Mouse (Mus musculus) cerebellum, adult (tissue): Measurements from ENCODE around the gene Myo3b.
"Not testable (repeated sequence)": the region's sequence is repeated elsewhere in the genome, so short reads cannot be mapped to it uniquely, and the experiment has no call there.

ENCODE experiments used
- ATAC-seq: cut with Nextera tagmentation; 2 replicates; pipeline ENCODE4 v1.9.2; 2017; ENCODE audit warnings: mild to moderate bottlenecking, moderate library complexity, mixed read lengths; ENCODE audit not compliant: insufficient number of reproducible peaks, low FRiP score, low TSS enrichment

The Myo3b gene

GRCm38 (mm10) chr2:70177709-70178030, 138.7 kb downstream of the Myo3b start:
- no peak for ATAC-seq

DNA sequence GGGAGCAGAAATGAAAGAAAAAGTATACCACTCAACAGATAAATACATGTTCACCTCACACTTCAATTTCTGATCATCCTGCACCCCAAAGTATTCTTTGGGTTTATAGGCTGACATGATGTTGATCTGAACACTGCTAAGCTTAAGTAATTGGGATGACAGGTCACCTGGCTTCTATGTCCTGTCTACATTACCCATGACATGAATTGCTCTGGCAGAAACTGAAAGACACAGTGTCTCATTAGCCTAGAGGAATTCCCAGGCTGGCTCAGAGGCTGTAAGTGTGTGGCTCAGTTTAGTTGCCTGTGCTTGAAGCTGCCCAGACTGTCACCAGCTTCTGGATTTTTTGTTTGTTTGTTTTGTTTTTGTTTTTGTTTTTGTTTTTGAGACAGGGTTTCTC, 139.3 kb downstream of the Myo3b start:
- no peak for ATAC-seq

- no peak for ATAC-seq
These were observed 143.3 kb downstream of the Myo3b start for GRCm38 (mm10) chr2:70182150-70182670.

- no peak for ATAC-seq
These were observed 148.1 kb downstream of the Myo3b start for GRCm38 (mm10) chr2:70187040-70187439.

DNA sequence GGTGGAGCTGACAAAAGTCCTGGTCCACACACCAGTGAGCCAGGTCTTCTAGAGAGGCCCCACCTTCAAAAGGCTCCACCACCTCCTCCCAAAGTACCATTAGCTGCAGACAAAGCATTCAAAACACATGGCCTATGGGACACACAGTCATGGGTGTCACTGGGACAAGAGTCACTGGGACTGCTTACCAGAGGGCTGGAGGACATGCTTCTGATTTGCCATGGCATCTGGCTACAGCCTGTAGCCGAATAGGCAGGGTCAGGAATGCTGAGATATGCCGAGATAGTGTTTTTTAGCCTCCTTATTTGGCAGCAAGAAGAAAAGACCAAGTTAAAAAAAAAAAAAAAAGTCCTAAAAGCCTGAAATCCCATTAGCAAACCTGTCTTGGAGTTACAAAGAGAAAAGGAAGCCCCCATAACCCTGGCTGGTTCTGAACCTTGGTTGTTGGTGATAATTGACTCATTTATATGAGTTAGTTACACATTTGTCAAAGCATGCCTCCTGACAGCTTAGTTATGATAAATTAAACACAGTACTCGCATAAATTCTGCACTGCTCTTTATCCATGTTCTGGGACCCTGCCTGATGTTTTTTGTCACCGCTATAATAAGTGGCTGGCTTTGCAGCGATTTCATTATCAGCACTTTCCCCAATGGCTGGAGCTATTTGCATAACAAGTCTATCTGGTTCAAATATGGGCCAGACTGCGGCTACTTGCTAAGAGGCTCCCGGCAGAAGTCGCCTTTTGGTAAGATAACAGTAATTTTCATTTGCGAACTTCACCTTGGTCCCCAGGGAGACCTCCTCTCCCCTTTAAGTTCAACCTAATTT, 156.7 kb downstream of the Myo3b start:
- ATAC-seq = no peak

DNA sequence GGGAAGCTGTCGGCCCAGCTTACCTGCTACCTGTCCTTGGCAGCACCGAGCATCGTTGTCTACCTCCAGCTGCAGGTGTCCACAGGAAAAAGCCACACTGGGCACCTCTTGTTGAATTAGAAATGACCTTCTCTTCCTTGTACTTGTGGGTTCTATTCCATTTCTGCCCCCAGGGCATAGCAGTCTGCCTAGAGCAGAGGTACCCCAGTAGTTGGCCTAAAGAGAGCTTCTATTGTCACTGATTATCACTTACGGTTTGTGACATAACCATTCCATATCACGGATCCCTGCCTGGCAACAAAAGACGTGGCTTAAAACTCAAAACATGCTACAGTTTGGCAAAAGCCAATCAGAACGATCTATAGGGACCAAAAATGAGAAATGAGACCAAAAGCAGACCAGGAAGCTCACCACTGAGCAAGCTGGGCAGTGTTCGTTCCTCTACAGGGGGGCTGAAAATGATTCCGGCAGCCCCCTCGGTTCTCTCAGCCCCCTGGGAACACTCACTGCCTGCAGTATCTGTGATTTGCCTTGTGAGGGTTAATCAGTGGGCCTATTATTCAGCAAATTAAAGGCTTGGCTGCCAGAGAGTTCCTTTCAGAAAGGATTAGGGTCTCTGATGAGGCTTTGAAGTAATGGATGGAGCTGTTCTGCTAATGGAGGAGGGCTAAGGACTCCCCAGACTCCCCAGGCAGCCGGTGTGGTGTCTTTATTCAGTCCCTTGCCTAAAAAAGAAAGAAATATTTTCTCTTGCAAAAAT, 163.1 kb downstream of the Myo3b start:
- no peak for ATAC-seq

GRCm38 (mm10) chr2:70202578-70203167, 163.7 kb downstream of the Myo3b start:
- no peak for ATAC-seq

DNA sequence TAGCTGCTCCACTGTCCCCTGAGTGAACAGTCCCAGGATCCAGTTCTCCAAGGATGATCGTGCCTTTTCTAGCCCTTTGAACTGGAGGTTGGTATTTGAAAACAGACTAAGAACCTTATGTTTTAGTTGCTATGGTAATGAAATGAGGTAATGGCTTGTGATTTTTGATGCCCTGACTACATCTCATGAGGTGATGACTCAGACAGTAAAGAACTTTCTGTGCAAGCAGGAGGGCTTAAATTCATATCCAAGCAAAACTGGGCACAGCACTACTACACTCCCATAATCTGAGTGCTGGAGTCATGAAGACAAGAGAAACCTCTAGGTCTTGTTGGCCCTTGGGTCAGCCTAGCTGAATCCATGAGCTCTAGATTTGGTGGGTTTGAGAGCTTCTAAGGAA, 169.5 kb downstream of the Myo3b start:
- ATAC-seq = no peak

DNA sequence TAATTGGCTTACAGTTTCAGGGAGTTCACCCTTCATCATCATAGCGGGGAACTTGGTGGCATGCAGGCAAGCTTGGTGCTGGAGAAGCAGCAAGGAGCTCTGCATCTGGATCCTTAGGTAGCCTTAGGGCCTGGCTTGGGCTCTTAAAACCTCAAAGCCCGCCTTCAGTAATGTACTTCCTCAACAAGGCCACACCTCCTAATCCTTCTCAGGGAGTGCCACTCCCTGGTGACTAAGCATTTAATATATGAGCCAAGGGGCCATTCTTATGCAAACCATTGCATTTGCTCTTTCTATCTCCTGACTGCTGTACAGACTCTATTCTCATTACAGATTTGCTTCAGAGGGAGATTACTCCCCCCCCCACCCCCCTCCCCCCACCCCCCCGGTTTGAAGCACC, 170.9 kb downstream of the Myo3b start:
- no peak for ATAC-seq

DNA sequence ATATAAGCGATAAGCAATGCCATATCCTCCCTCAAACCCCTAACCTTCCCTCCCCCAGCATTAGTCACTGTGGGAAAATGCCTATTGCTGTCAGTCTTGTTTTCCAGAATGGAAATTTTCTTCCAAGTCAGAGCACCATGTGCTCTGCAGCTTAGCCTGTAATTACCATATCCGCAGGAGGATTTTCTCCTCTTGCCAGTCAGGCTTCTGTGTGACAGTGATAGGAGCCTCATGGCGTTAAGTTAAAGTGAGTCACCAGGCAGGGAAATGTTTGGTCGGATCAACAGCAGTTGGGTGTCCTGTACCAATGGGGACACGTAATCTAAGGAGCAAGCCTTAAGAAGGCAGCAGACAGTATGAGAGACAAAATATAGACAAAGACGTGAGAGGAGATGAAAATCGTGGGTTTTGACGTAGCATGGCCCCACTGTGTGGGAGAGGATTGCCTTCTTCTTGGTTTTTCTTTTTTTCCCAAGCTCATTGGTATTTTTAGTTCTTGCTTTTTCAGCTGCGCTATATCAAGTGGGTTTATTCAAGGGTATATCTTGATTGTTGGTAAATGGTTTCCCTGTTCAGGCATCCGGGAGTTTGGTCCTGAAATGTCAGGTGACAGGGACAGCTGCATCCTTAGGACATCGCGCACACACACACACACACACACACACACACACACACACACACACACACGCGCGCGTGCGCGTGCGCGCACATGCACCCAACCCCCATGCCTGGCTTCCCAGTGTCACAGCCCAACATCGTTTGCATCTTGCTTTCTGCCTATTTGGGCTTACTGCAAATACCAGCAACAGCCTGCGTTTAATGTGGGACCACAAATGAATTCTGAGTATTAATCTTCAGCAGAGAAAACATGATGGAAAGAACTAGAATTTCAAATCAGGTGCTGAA, 171.8 kb downstream of the Myo3b start:
- no peak for ATAC-seq

DNA sequence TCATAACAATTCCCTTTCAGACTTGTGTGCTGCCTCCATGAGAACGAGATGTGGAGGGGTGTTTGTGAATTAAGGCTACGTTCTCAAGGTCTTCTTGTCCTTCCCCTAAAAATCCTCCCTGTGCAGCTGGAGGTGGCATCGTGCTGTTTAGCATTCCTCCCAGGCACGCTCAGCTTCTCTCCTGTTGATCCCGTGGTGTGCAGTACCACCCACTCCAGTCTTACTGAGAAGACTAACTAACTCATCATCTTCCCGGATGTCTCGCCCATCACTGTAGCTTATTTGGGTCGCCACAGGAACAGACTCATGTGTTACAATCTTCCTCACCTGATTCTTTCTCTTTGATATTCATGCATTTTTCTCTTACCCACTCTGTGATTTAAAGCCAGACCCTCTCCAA, 175.5 kb downstream of the Myo3b start:
- no peak for ATAC-seq

DNA sequence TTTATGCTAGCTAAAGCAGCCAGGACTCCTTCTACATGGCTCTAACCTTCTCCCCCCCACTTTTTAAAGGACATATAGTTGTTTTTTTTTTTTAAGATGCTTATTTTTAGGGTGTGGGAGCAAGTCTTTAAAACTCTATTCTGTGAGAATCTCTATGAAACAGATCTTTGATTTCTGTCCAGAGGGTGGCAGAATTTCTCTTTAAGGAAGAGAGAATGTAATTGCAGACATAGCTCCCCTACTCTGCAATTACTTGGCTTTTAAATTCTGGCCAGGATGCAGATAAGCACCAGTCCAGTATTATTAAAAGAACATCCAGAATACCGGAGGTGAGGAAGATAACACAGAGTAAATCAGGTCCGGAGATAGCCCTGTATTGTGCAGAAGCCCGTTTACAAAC, 178.9 kb downstream of the Myo3b start:
- ATAC-seq = no peak

GRCm38 (mm10) chr2:70218469-70218868, 179.5 kb downstream of the Myo3b start:
- ATAC-seq = no peak

DNA sequence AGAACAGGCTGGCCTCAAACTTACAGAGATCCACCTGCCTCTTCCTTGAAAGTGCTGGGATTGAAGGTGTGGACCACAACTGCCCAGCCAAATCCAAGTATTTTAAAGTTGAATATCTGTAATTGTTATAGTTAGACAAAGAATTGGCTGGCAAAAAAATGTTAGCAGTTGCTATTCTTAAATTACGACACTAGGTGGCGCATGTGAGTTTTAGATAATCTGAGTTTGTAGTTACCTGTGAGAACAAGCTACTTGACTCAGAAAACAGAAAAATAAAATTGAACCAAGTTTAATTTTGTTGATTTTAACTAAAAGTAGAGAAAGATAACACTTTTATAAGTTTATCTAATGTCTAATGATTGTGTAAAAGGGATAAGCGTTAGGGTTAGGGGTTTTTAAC, 187.8 kb downstream of the Myo3b start:
- ATAC-seq = no peak

DNA sequence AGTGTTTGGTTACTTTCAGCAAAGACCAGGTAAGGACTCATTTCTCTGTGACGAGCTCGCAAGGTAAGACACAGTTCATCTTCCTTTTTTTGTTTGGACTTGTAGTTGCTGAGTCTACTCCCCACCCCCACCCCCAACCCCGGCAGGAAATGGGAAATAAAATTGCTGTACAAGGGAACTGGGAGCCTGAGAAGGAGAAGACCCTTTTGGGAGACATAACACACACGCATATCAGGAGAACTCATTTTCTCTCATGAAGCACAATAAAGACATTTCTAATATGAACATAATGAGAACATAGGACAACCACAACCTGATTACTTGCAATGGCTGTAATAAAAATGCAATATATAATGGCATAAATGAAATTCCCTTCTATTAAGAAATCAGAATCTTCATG, 195.5 kb downstream of the Myo3b start:
- ATAC-seq = not testable (repeated sequence)

GRCm38 (mm10) chr2:70245981-70246380, 207.1 kb downstream of the Myo3b start:
- ATAC-seq = no peak

DNA sequence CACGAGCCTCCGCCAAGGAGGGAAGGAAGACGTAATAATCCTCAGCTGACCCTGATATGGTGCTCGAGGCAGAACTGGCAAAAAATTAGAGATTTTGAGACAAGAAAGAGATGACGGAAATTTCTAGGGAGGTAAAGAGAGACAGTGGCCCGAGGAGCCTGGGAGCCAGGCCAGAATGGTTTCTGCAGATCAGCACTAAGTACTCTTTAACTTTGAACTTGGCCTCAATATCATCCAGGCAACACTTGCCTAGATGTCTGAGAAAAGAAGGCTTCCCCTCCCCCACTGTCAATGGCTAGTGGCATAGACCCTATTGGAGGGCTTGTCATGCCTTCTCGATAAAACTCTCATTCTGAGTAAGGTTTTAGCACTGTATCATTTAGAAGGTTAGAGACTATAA, 209.7 kb downstream of the Myo3b start:
- no peak for ATAC-seq

- ATAC-seq = no peak
These were observed 210.9 kb downstream of the Myo3b start for GRCm38 (mm10) chr2:70249872-70250271.

DNA sequence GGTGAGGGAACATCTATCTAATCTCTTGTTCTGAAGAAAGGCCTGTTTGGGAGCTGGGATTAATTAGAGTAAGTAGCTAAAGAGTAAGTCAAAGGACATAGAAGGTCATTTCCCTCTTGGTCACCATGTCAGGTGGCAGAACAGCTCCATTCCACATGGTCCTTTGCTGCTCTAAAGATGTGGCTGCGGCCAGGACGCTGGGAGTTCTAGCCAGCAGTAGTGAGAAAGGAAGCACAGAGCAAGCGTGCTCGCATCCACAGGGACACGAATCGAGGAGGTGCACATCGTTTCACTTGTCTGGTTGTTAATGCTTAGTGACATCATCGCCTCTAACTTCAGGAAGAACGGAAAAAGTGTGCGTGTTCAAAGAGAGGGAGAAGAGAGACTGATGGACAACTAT, 212.3 kb downstream of the Myo3b start:
- ATAC-seq = no peak

DNA sequence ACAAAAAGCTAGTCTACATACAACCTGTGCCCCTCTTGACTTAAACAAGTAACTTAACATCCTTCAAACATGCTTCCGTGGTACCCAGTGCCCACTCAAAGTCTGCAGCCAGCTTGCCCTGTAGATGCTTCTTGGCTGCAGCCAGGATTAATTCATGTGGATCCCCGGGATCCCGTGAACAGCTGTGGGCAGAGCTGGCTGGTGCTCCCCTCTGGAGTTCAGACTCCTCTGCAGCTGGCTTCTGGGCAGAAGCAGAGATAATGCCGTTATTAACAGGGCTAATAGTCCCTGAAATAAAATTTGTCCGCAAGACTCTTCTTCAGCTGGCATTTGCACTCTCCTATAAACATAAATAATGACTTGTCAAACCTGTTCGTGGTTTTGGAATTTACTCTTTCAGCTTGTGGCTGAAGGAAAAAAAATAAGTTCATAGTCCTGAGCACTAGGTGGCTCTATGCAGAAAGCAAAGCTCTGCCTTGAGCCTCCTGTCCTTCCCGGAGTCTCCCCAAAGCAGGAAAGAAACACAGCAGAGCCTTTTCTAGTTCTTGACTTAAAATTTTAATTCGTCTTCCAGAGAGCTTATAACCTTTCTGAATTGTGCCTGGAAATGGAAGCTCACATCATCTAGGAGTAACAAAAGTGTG, 220.6 kb downstream of the Myo3b start:
- 0 out of 2 replicates have a peak, but pooled peaks have one; percentile 36 for ATAC-seq
